Mouse (Mus musculus): ENCODE data around the gene Naa50.

The Naa50 gene

DNA sequence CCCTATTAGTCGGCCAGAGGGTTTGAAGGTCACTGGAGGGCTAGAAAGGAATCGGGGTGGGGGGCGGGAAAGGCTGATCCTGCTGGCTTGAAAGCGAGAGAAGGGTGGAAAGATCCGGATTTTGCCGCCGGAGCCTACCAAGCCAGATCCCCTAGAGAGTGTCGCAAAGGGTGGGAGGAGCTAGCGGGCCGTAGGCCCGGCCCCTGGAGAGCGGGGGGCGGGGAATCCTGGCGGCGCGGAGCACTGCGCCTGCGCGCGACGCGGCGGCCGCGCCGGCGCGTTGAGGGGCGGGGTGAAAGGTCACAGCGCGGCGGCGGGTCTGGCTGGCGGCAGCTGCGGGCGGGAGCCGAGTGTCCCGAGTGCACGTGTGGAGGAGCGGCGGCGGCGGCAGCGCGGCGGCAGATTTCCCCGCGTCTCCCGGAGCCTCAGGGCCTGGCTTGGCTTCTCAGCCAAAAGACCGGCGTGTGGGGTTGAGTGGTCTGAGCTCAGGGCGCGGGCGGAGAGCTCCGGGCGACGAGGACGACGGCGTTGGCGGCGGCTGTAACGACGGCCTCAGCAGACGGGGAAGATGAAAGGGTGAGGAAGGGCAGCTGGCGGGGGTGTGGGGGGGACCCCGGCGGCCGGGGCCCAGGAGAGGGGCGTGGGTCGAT lies at the start of gene Naa50, which contains the start of gene Atp6v1a:
TSS of gene Naa50 (plus strand) at position 295 of the 650 bp plus-strand sequence.
TSS of gene Atp6v1a (minus strand) at position 170 of the 650 bp plus-strand sequence.
- DNase-seq (ENCODE audit: low spot score in 2 of 2): peak; percentile 89 to 91

DNA sequence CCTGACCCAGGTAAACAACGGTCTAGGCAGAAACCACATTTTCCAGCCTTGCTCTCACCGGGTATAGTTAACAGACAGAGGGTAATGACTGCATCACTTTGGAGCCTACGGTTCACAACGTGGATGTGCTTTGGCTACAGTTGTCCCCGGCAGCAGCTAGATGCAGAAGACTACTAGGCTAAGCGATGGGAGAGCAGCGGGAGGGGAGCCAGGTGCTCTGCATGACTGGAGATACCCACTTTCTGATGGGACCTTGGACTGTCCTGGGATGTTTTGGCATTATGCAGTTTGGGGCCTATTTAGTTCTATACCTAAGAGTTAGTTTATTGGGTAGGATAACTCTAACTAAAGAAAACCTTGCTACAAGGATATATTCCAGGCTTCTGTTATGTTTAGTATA lies 40.3 kb upstream of the Naa50 start:
- no peak for DNase-seq (ENCODE audit: low spot score in 2 of 2)

GRCm38 (mm10) chr16:44101181-44101710 lies 38.4 kb upstream of the Naa50 start:
- no peak for DNase-seq (ENCODE audit: low spot score in 2 of 2)

GRCm38 (mm10) chr16:44102925-44103324 lies 36.7 kb upstream of the Naa50 start:
- DNase-seq (ENCODE audit: low spot score in 2 of 2): no peak

GRCm38 (mm10) chr16:44103806-44104766 lies 35.5 kb upstream of the Naa50 start:
- no peak for DNase-seq (ENCODE audit: low spot score in 2 of 2)

DNA sequence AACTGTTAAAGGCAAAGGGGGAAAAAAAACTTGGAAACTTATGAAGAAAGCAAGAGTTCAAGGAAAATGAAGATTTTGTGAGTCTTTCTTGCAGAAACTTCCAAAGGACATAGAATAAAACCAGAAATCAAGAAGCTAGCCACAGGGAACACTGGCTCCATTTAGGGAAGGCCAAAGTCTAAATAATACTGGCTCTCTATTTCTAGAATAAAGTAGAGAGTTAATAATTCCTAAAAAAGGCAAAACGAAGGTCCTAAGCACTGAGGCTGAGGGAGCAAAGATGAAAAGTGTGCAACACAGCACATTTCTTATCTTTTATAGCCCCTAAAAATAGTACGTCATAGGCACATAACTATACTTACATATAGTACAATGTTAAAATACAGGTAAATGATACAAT lies 34.4 kb upstream of the Naa50 start:
- DNase-seq (ENCODE audit: low spot score in 2 of 2): no peak

- no peak for DNase-seq (ENCODE audit: low spot score in 2 of 2)
These were observed 30.6 kb upstream of the Naa50 start for GRCm38 (mm10) chr16:44109002-44109401.

DNA sequence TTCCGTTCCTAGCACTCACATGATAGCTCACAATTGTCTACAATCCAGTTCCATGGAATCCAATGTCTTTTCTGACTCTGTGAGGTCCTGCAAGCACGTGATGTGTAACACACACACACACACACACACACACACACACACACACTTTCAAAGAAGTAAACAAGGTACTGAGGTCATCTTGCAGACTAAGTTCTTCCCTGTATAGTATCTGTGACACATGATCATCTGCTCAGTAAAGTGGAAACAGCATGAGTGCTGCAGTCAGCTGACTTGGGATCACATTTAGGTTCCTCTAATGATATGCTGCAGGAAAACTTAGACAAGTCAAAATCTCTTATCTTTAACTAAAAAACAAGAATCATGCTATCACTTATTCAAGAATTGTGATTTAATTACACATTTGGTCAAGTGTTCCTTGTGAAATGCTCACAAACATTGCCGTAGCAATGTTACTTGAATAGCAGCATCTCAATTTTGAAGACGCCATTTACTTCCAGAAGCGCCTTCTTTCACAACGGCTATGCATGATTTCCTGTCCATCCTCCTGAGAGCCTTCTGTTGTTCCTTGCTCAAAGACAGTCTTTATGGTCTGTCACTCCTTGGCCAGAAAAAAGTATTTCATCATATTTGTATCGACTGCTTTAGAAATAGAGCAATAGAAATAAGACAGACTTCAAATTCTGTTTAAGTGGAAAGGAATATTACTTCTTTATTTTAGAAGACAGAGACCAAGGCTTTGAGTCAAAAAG lies 19.7 kb upstream of the Naa50 start:
- no peak for DNase-seq (ENCODE audit: low spot score in 2 of 2)

DNA sequence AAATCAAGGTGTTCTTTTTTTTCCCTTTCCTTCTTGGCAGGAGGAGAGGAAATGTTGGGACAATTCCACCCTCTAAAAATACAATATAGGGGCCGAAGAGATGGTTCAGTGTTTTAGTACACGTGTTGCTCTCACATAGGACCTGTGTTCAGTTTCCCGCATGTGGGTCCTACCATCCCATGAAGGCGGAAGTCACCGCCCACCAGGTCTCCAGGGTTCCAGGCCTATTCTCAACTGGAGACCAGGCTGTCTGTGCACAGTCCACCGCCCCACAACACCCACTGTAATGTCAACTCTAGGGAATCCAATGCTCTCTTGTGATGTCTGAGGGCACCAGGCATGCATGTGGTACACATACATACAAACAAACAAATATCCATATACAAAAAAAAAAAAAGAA lies 17.5 kb upstream of the Naa50 start:
- no peak for DNase-seq (ENCODE audit: low spot score in 2 of 2)

- DNase-seq (ENCODE audit: low spot score in 2 of 2): no peak
These were observed 17.1 kb upstream of the Naa50 start for GRCm38 (mm10) chr16:44122574-44122973.

GRCm38 (mm10) chr16:44122982-44123725 lies 16.5 kb upstream of the Naa50 start:
- DNase-seq (ENCODE audit: low spot score in 2 of 2): no peak

- DNase-seq (ENCODE audit: low spot score in 2 of 2): no peak
These were observed 15.8 kb upstream of the Naa50 start for GRCm38 (mm10) chr16:44123786-44124185.

DNA sequence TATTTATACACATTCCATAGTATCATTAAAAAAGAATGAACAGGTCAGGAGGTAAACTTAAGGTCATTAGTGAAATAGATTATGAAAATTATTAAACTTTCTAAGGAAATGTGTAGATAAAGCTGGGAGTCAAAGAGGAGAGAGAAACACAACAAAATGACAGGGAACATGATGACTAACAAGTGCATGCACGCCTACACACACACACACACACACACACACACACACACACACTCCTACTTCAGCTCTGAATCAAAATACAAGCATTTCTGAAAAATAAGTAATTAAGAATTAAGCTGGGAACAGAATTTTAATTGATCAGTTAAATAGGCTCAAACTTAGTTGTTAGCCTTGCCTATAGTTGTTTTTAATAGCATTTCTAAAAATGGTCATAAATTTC lies 14.9 kb upstream of the Naa50 start:
- DNase-seq (ENCODE audit: low spot score in 2 of 2): no peak

- DNase-seq (ENCODE audit: low spot score in 2 of 2): no peak
These were observed 14.2 kb upstream of the Naa50 start for GRCm38 (mm10) chr16:44125436-44125835.

GRCm38 (mm10) chr16:44126437-44126836 lies 13.2 kb upstream of the Naa50 start:
- DNase-seq (ENCODE audit: low spot score in 2 of 2): no peak

GRCm38 (mm10) chr16:44132300-44132699 lies 7.3 kb upstream of the Naa50 start:
- DNase-seq (ENCODE audit: low spot score in 2 of 2): no peak

DNA sequence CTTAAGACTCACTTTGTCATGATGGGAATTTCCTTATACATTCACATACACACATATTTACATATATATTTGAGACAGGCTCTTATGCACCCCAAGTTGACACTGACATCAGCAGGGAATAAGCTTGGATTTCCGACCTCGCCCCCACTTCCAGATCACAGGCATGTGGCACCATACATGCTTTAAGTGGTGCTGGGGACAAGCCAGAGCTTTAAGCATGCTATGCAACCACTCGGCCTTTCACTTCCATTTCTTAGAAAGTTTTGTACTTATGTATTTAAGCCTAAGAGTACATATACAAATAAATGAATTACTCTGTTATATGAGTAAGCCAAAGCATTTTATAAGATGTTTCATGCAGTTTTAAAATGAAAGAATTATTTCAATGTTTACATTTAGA lies 6.4 kb upstream of the Naa50 start:
- no peak for DNase-seq (ENCODE audit: low spot score in 2 of 2)

GRCm38 (mm10) chr16:44136511-44137021 lies 3.1 kb upstream of the Naa50 start:
- DNase-seq (ENCODE audit: low spot score in 2 of 2): no peak

- peak in 1 of 2 experiments; percentile 7 for DNase-seq (ENCODE audit: low spot score in 2 of 2)
These were observed 1.2 kb upstream of the Naa50 start for GRCm38 (mm10) chr16:44138377-44138978.

GRCm38 (mm10) chr16:44138979-44139535 lies 573 bp upstream of the Naa50 start:
- peak; percentile 62 to 74 for DNase-seq (ENCODE audit: low spot score in 2 of 2)
